Mouse (Mus musculus): Measurements from ENCODE around the gene Ly6g6d.

The Ly6g6d gene

GRCm38 (mm10) chr17:35024691-35025488 lies 53.0 kb downstream of the Ly6g6d start:
- DNase-seq (ENCODE audit: low read depth, low spot score): no peak

- no peak for DNase-seq (ENCODE audit: low read depth, low spot score)
These were observed 53.6 kb downstream of the Ly6g6d start for GRCm38 (mm10) chr17:35024261-35024660.

GRCm38 (mm10) chr17:35023756-35024155 lies 54.1 kb downstream of the Ly6g6d start:
- DNase-seq (ENCODE audit: low read depth, low spot score): no peak

GRCm38 (mm10) chr17:35023221-35023620 lies 54.6 kb downstream of the Ly6g6d start:
- no peak for DNase-seq (ENCODE audit: low read depth, low spot score)

GRCm38 (mm10) chr17:35022541-35023060 lies 55.3 kb downstream of the Ly6g6d start:
- no peak for DNase-seq (ENCODE audit: low read depth, low spot score)

GRCm38 (mm10) chr17:35021842-35022477 lies 55.9 kb downstream of the Ly6g6d start:
- no peak for DNase-seq (ENCODE audit: low read depth, low spot score)

All from 3T3-L1 (cell line).